Mouse (Mus musculus): ENCODE data around the gene Egfl8.

GRCm38 (mm10) chr17:34621006-34621405 is 5.2 kb upstream of the Egfl8 start:
- TF ChIP-seq CTCF (IDR thresholded peaks at IDR 0.05; ENCODE audit: low read depth) (no peak), EP300 (IDR thresholded peaks at IDR 0.05; ENCODE audit: low read depth) (no peak)
